Comparison of ENCODE assay signal across 19 mouse cellular contexts in the genomic region with DNA sequence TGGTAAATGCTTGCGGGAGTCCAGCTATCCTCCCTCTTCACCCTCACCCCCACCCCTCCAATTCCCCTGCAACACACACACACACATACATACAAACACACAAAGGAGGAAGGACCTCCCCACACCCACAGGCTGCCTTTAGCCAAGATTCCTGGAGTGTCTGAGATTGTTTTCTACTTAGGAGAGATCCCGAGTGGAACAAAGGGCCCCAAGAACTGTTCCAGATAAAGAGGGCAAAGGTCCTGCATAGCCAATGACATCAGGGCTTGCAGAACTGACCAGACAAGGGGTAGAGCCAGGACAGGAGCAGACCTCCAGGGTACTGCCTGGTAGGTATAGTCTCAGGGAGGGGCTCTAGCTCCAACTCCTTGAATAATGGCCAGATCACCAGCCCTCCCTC. TPM values are rescaled to one million over a fixed set of nuclear protein-coding genes. Genes with fewer than 3 reads are reported as not detected.
DNase-seq lines count a peak whose midpoint lies in the region; ATAC-seq lines count a peak whose summit lies in the region.
"Had no signal": no experiment of that assay in that cellular context is flagged by ENCODE, and none has a peak within 500 bp of the region (broad histone marks: within the 10 kb centered on the region; RNA-seq: fewer than 3 reads in every experiment).

No protein-coding gene starts in this region.

- no peaks in the 10 kb centered on the region for H3K36me3 ChIP-seq in kidney, embryonic 14.5 days (ENCODE audit: control insufficient read depth, insufficient read depth, low read length)
- H3K36me3 ChIP-seq: embryonic facial prominence, embryonic 12.5 days; forebrain, embryonic 10.5 days; limb, embryonic 12.5 days; lung, embryonic 15.5 days; midbrain, embryonic 15.5 days had no signal

- no peak overlapping the region for H3K27ac ChIP-seq in kidney, embryonic 14.5 days (ENCODE audit: low read depth, low read length)
- H3K27ac ChIP-seq: embryonic facial prominence, embryonic 12.5 days; forebrain, embryonic 10.5 days; hindbrain, postnatal 0 days; left cerebral cortex, adult 2 months; limb, embryonic 12.5 days; lung, embryonic 15.5 days; midbrain, embryonic 15.5 days had no signal

- no peaks in the 10 kb centered on the region for H3K9me3 ChIP-seq in kidney, embryonic 14.5 days (ENCODE audit: control insufficient read depth, low read length)
- H3K9me3 ChIP-seq: embryonic facial prominence, embryonic 12.5 days; forebrain, embryonic 10.5 days; limb, embryonic 12.5 days; lung, embryonic 15.5 days; midbrain, embryonic 15.5 days had no signal

- DNase-seq in adrenal gland, postnatal 10 days: peak; percentile 25
- DNase-seq in adrenal gland, adult 2 months: no peak
- peak; percentile 32 for DNase-seq in kidney, adult 9 months
- DNase-seq in 3T3-L1 (ENCODE audit: low read depth, low spot score): peak; percentile 51
- peak; percentile 35 to 45 for DNase-seq in heart, postnatal 10 days
- DNase-seq in layer of hippocampus, postnatal 36 days: no peak
- DNase-seq in thymus, postnatal 10 days (ENCODE audit: low spot score in 2 of 2): no peak
- DNase-seq: cerebellum, postnatal 36 days had no signal

- no peak overlapping the region for H3K4me2 ChIP-seq in kidney, embryonic 14.5 days (replicated peaks; ENCODE audit: low read depth, low read length)
- H3K4me2 ChIP-seq: embryonic facial prominence, embryonic 12.5 days; limb, embryonic 12.5 days; lung, embryonic 15.5 days; midbrain, embryonic 15.5 days had no signal

- H3K4me1 ChIP-seq in kidney, embryonic 14.5 days (ENCODE audit: control insufficient read depth, insufficient read depth, low read length): no peaks in the 10 kb centered on the region
- H3K4me1 ChIP-seq: embryonic facial prominence, embryonic 12.5 days; limb, embryonic 12.5 days; lung, embryonic 15.5 days; midbrain, embryonic 15.5 days had no signal

- H3K9ac ChIP-seq in kidney, embryonic 14.5 days (ENCODE audit: low read depth, low read length): no peak overlapping the region
- H3K9ac ChIP-seq: embryonic facial prominence, embryonic 12.5 days; limb, embryonic 12.5 days; lung, embryonic 15.5 days; midbrain, embryonic 15.5 days had no signal

- no peak overlapping the region for H3K4me3 ChIP-seq in kidney, embryonic 14.5 days (ENCODE audit: low read length)
- H3K4me3 ChIP-seq: embryonic facial prominence, embryonic 12.5 days; forebrain, embryonic 10.5 days; left cerebral cortex, adult 2 months; limb, embryonic 12.5 days; lung, embryonic 15.5 days; midbrain, embryonic 15.5 days had no signal

- peaks cover under 1% of the 10 kb centered on the region for H3K27me3 ChIP-seq in kidney, embryonic 14.5 days (ENCODE audit: control insufficient read depth, insufficient read depth, low read length)

- ATAC-seq in kidney, embryonic 14.5 days (ENCODE audit: low FRiP score, low TSS enrichment): no peak
- ATAC-seq: hindbrain, postnatal 0 days; midbrain, embryonic 15.5 days had no signal

- WGBS in kidney, embryonic 14.5 days: 56% methylated on average over 2 of the region's 2 CpGs

- intact Hi-C loops in heart, postnatal 10 days (cut with DNase I): no loop called here

RNA-seq across cellular contexts. Expression of a gene that starts 6.3 kb away (rescaled TPM):
- not detected for total RNA-seq in adrenal gland, postnatal 10 days (2021)
- total RNA-seq in adrenal gland, adult 2 months (2021): not detected
- not detected in 2 replicates for polyA plus RNA-seq in adrenal gland, adult 2 months (2012; rRNA removed)
- polyA plus RNA-seq in kidney, embryonic 14.5 days (2014; fragmentation: Nextera tagmentation; extraction: Ambion mirVana): not detected in 2 replicates
- not detected for total RNA-seq in heart, postnatal 10 days (2021)
- total RNA-seq in layer of hippocampus, postnatal 36 days (2021): under 1 TPM; 0.32 to 0.40 TPM
- total RNA-seq: adrenal gland, postnatal 25 days; hindbrain, postnatal 0 days had no signal
- polyA plus RNA-seq: embryonic facial prominence, embryonic 12.5 days; forebrain, embryonic 10.5 days; limb, embryonic 12.5 days; neural tube, embryonic 11.5 days; thymus, postnatal 0 days had no signal

RNA-seq across cellular contexts. Expression of a gene that starts 6.4 kb away (rescaled TPM):
- total RNA-seq in adrenal gland, postnatal 10 days (2021): 1 to 10 TPM; 1.2 to 1.8 TPM
- under 1 TPM; 0.40 to 0.90 TPM for total RNA-seq in adrenal gland, adult 2 months (2021)
- 1.6 and 3.8 TPM in 2 replicates for polyA plus RNA-seq in adrenal gland, adult 2 months (2012; rRNA removed)
- polyA plus RNA-seq in kidney, embryonic 14.5 days (2014; fragmentation: Nextera tagmentation; extraction: Ambion mirVana): 0.14 and 0.37 TPM in 2 replicates
- 1 to 10 TPM; 1.3 to 1.4 TPM for total RNA-seq in heart, postnatal 10 days (2021)
- 10 to 100 TPM; 32.0 to 33.1 TPM for total RNA-seq in layer of hippocampus, postnatal 36 days (2021)

RNA-seq across cellular contexts. Expression of a gene that starts 41.4 kb away (rescaled TPM):
- total RNA-seq in adrenal gland, postnatal 10 days (2021): 100 to 1,000 TPM; 102 to 109 TPM
- 100 to 1,000 TPM in 1 of 2 experiments, 10 to 100 TPM in 1; 88.6 to 107 TPM for total RNA-seq in adrenal gland, adult 2 months (2021)
- polyA plus RNA-seq in adrenal gland, adult 2 months (2012; rRNA removed): 25.7 and 29.2 TPM in 2 replicates
- polyA plus RNA-seq in kidney, embryonic 14.5 days (2014; fragmentation: Nextera tagmentation; extraction: Ambion mirVana): 140 and 213 TPM in 2 replicates
- total RNA-seq in heart, postnatal 10 days (2021): 10 to 100 TPM; 57.1 to 62.6 TPM
- total RNA-seq in layer of hippocampus, postnatal 36 days (2021): 10 to 100 TPM; 84.8 to 85.9 TPM

Comparison
In these comparisons a context has a peak if more than half of its experiments do, and no peak if none do; other contexts are left out.
1. DNase-seq: peak in adrenal gland, postnatal 10 days (single experiment), kidney, adult 9 months (single experiment), 3T3-L1 (single experiment) and heart, postnatal 10 days (2 of 2); none in adrenal gland, adult 2 months (single experiment), layer of hippocampus, postnatal 36 days (0 of 2) and thymus, postnatal 10 days (0 of 2).
2. RNA of a gene that starts 6.4 kb away (total RNA-seq): 32.0 to 33.1 TPM in layer of hippocampus, postnatal 36 days; 1.2 to 1.8 TPM in adrenal gland, postnatal 10 days, 1.3 to 1.4 TPM in heart, postnatal 10 days and 0.40 to 0.90 TPM in adrenal gland, adult 2 months; every median in the first group is over 10 times any median in the second.